Mouse (Mus musculus): ENCODE measurements around the gene Olfr1448. TPM values are rescaled to one million over a fixed set of nuclear protein-coding genes. Genes with fewer than 3 reads are reported as not detected.
"Not testable (repeated sequence)": the region's sequence is repeated elsewhere in the genome, so short reads cannot be mapped to it uniquely, and the experiment has no call there.

Gene Olfr1448
- not detected for total RNA-seq (2021)

DNA sequence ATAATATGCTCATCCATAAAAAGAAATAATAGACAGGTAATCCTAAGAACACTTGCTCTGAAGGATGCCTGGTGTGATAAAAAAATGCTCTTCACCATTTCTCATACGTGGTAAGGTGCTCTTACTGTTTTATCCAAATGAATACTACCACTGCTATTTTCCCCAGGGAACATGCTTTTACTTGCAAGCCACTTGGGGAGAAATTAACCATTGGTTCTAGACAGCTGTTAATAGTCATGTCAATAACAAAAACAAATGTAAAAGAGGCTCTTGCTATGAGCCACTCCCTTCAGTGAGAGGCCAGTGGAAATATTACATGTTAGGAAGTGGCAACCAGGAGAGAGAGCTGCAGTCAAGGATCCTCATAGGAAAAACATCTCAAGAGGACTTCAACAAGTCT lies at the start of gene Olfr1448:
Gene Olfr1448 (minus strand): TSS at position 101 of the 400 bp plus-strand sequence.
- no peak for DNase-seq
- intact Hi-C loops (cut with DNase I) = no loop called here

DNA sequence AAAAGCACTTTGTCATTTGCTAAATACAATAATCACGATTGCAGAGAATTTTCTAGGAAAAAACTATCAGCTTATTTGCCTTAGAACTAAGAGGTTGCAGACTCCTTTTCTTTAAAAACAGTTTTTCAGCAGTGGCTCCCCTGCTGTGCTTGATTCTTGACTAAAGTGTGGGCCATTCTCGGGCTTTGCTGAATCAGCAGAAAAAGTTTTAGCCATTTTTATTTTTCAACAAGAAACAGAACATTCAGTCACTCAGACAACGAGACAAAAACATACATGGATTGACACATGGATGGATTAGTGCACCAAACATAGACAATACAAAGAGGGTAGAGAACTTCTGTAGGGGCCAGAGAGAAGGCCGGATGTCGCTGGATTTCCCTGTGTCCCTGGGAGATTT lies 45.9 kb upstream of the Olfr1448 start:
- DNase-seq; intact Hi-C loops (cut with DNase I): not testable (repeated sequence)

DNA sequence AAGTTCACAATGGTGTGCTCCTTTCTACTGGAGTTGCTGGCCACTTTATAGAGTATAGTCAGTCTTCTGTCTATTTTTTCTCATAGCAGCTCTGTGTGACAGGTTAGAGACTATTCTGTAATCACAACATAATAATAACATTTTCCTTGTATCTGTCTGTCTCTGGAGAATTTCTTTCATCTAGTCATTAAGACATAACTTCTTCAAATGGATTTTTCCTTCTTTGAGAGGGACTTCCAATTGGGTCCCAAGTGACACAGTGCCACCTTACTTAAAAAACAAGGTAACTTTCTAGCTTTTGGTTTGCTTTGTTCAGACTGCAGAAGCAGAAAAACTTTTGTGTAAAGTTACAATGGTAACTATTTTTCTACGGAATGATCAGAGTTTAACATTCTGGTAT lies 25.7 kb upstream of the Olfr1448 start, which contains the start of gene Olfr1450:
Gene Olfr1450 (plus strand): TSS at position 301 of the 400 bp plus-strand sequence.
- DNase-seq = no peak
- intact Hi-C loops (cut with DNase I) = no loop called here

DNA sequence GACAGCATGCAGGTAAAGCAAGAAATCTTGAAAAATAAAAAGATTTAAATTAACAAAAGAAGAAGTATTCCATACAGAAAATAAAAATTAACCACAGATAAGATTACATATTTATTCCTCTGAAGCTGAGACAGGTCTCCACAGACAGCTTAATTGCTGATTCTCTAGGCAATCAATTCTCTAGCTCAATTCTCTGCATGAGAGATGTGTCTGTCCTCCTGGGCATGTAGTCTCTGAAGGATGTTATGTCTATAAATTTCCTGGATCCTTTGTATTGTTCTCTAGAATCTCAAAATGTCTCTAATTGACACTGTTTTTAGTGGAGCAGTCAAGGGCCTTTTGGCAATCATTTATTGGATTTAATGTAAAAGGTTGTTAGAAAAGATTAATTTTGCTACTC lies 6.3 kb upstream of the Olfr1448 start, which contains the start of gene Olfr1449:
Gene Olfr1449 (plus strand): TSS at position 301 of the 400 bp plus-strand sequence.
- intact Hi-C loops (cut with DNase I) = no loop called here
- no peak for DNase-seq

DNA sequence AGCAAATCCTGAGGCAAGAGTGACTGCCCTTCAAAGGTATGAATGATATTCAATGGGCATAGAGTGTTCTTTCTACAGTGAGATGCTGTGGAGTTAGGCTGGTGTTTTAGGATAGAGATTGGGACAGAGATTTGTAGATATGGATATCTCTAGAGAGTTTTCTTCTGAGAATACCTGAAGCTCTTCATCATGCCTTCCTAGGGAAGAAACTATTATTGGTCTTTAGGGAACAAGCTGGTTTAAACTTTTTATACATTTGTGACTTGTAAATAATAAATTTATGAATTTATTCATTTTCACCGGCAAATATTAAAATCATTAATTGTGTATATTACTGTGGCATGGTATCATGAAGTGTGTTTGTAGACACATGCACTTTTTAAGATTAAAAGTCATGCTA lies 20.6 kb downstream of the Olfr1448 start, which contains the start of gene Olfr1447:
Gene Olfr1447 (minus strand): TSS at position 101 of the 400 bp plus-strand sequence.
- no peak for DNase-seq
- intact Hi-C loops (cut with DNase I) = no loop called here

DNA sequence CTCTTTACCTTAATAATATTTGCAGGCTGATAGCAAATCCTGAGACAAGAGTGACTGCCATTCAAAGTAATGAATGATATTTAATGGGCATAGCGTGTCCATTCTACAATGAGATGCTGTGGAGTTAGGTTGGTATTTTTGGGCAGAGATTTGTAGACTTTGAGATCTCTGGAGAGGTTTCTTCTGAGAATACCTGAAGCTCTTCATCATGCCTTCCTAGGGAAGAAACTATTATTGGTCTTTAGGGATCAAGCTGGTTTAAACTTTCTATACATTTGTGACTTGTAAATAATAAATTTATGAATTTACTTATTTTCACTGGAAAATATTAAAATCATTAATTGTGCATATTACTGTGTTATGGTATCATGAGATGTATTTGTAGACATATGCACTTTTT lies 30.8 kb downstream of the Olfr1448 start, which contains the start of gene Olfr1446:
Gene Olfr1446 (minus strand): TSS at position 101 of the 400 bp plus-strand sequence.
- DNase-seq = no peak
- intact Hi-C loops (cut with DNase I) = no loop called here

DNA sequence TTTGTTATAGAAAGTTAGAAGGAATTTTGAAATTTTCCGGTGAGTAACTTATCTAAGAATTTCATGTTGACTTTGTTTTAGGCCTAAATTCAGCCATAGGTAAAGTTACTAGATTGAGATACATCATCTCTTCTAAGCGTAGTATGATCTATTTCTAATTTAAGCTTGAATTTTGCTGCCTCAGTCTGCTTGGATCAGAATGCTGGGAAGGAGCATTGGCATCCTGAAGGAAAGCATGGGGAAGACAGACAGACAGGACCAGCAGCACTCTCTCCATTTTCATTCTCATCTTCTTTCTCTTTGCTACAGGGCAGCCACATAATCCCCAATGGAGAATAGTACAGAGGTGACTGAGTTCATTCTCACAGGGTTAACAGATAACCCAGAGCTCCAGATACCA lies 40.7 kb downstream of the Olfr1448 start, which contains the start of gene Olfr1445:
Gene Olfr1445 (plus strand): TSS at position 301 of the 400 bp plus-strand sequence.
- intact Hi-C loops (cut with DNase I) = no loop called here
- DNase-seq = no peak

Other genes with a start within 250 kb of the Olfr1448 start
- gene Olfr1443, start 246.3 kb downstream of the Olfr1448 start, total RNA-seq (2021) = not detected
- not detected for gene Keg1, start 228.6 kb downstream of the Olfr1448 start, total RNA-seq (2021)
- 1 to 10 TPM; 1.5 to 2.9 TPM for gene Cntf, start 158.8 kb downstream of the Olfr1448 start, total RNA-seq (2021)
- gene Zfp91, start 128.3 kb downstream of the Olfr1448 start, total RNA-seq (2021) = 10 to 100 TPM; 76.3 to 76.4 TPM
- gene Lpxn, start 128.2 kb downstream of the Olfr1448 start, total RNA-seq (2021) = 1 to 10 TPM in 1 of 2 experiments, under 1 TPM in 1; 0.99 to 1.1 TPM
- gene Gm5244, start 77.7 kb downstream of the Olfr1448 start, total RNA-seq (2021) = not detected
- not detected for gene Olfr1444, start 67.1 kb downstream of the Olfr1448 start, total RNA-seq (2021)
- not detected for gene Olfr1445, start 40.6 kb downstream of the Olfr1448 start, total RNA-seq (2021)
- not detected for gene Olfr1446, start 30.9 kb downstream of the Olfr1448 start, total RNA-seq (2021)
- not detected for gene Olfr1447, start 20.7 kb downstream of the Olfr1448 start, total RNA-seq (2021)
- not detected for gene Olfr1449, start 6.4 kb upstream of the Olfr1448 start, total RNA-seq (2021)
- gene Olfr1450, start 25.8 kb upstream of the Olfr1448 start, total RNA-seq (2021) = not detected
- gene Olfr1451, start 70.6 kb upstream of the Olfr1448 start, total RNA-seq (2021) = not detected
- gene Olfr1453, start 103.9 kb upstream of the Olfr1448 start, total RNA-seq (2021) = not detected
- not detected for gene Olfr1454, start 136.2 kb upstream of the Olfr1448 start, total RNA-seq (2021)
- gene Olfr1457, start 173.5 kb upstream of the Olfr1448 start, total RNA-seq (2021) = not detected
- gene Olfr1458, start 182.4 kb upstream of the Olfr1448 start, total RNA-seq (2021) = not detected
- gene Olfr1459, start 225.1 kb upstream of the Olfr1448 start, total RNA-seq (2021) = under 1 TPM; 0.02 to 0.05 TPM
- not detected for gene Olfr1461, start 238.6 kb upstream of the Olfr1448 start, total RNA-seq (2021)

All from heart, postnatal 10 days (tissue).